Mouse (Mus musculus) bone marrow macrophage, adult 2 months (primary cell): Measurements from ENCODE around the gene 1700024G13Rik.

Experiments used
- CTCF ChIP-seq: IDR thresholded peaks from 2 replicates; pipeline ENCODE4 v1.5.1; 2012; ENCODE audit warnings: low read depth, mild to moderate bottlenecking, low read length, moderate library complexity
- POLR2A ChIP-seq: IDR thresholded peaks from 2 replicates; pipeline ENCODE4 v1.6.1; 2012; ENCODE audit warnings: mild to moderate bottlenecking, low read depth, low read length, borderline replicate concordance

DNA sequence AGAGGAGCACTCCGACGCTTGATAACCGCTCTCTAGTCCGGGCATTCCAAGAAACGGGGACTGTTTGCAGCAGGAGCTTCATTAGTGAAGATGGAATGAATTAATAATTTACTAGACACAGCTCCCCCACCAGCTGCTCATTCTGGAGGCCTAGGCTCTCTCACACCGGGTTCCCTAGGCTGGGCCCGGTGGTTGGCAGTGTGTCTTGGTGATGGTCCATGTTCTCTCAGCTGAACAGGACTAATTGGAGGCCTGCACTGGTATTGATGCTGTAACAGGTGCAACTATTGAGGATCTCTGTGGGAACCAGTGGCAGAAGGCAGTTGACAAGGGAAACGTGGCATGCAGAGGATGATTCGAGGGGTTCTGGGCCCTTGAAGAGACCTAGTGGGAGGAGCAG is 60.8 kb downstream of the 1700024G13Rik start:
- TF ChIP-seq CTCF (no peak), POLR2A (no peak)
